Mouse (Mus musculus) forebrain, postnatal 0 days (tissue): Measurements from ENCODE around the gene Asf1a. TPM values are rescaled to one million over a fixed set of nuclear protein-coding genes. Genes with fewer than 3 reads are reported as not detected.
"Not testable (repeated sequence)": the region's sequence is repeated elsewhere in the genome, so short reads cannot be mapped to it uniquely, and the experiment has no call there.

Source experiments
- ATAC-seq: fragments of 200-750 bp; cut with Nextera tagmentation; 2 replicates; pipeline ENCODE4 v1.8.0; 2017; ENCODE audit warnings: mild to moderate bottlenecking, moderate library complexity
- DNase-seq: peaks from one replicate; pipeline ENCODE4 v3.0.0-alpha.2; 2015
- H3K27ac ChIP-seq: fragments of 300-500 bp; sonication (generic); 2 replicates; pipeline ENCODE4 v1.5.1; 2014; ENCODE audit warnings: low read depth, mild to moderate bottlenecking, antibody characterized with exemption, low read length, moderate library complexity, mixed read lengths
- H3K27me3 ChIP-seq: fragments of 300-500 bp; sonication (generic); 2 replicates; pipeline ENCODE4 v1.6.1; 2014; ENCODE audit warnings: mild to moderate bottlenecking, low read length, mixed read lengths; ENCODE audit not compliant: insufficient read depth
- H3K36me3 ChIP-seq: fragments of 300-500 bp; sonication (generic); 2 replicates; pipeline ENCODE4 v1.6.1; 2014; ENCODE audit warnings: mild to moderate bottlenecking, moderate library complexity; ENCODE audit not compliant: insufficient read depth
- H3K4me1 ChIP-seq: fragments of 300-500 bp; sonication (generic); 2 replicates; pipeline ENCODE4 v1.6.1; 2014; ENCODE audit warnings: antibody characterized with exemption; ENCODE audit not compliant: insufficient read depth
- H3K4me2 ChIP-seq: fragments of 300-500 bp; sonication (generic); 2 replicates; pipeline ENCODE4 v1.6.1; 2014; ENCODE audit warnings: low read depth, mild to moderate bottlenecking, moderate library complexity
- H3K4me3 ChIP-seq: fragments of 300-500 bp; sonication (generic); 2 replicates; pipeline ENCODE4 v1.5.1; 2014; ENCODE audit warnings: low read depth, low read length, mixed read lengths
- H3K9ac ChIP-seq: fragments of 300-500 bp; sonication (generic); 2 replicates; pipeline ENCODE4 v1.6.1; 2014; ENCODE audit warnings: mild to moderate bottlenecking
- H3K9me3 ChIP-seq: fragments of 300-500 bp; sonication (generic); 2 replicates; pipeline ENCODE4 v1.6.1; 2016; ENCODE audit warnings: low read length
- CTCF ChIP-seq: sonication (generic); IDR thresholded peaks from 2 replicates; pipeline ENCODE4 v1.5.1; 2016; ENCODE audit warnings: antibody characterized with exemption, control low read depth, low read depth
- WGBS: fragments of 180-500 bp; shearing (Covaris S2); extraction: QIAGEN DNeasy Blood & Tissue Kit; methylation state at CpG from one replicate; pipeline ENCODE4 v1.1.7; 2014; 5-methylcytosine and 5-hydroxymethylcytosine counted together
- polyA plus RNA-seq: library from polyadenylated mRNA; unstranded; fragments of >200 nt; fragmentation: Nextera tagmentation; extraction: Ambion mirVana; gene quantifications from 2 replicates; pipeline ENCODE4 v1.2.1, GENCODE M21; 2015
- total RNA-seq: library from RNA; depleted of rRNA; stranded (reverse); fragments of >200 nt; gene quantifications from 2 replicates; pipeline ENCODE4 v1.2.3, GENCODE M21; 2014

Asf1a gene
- total and polyA plus RNA-seq, 2 experiments from 2014 or later, result 40.6 to 62.1 TPM

DNA sequence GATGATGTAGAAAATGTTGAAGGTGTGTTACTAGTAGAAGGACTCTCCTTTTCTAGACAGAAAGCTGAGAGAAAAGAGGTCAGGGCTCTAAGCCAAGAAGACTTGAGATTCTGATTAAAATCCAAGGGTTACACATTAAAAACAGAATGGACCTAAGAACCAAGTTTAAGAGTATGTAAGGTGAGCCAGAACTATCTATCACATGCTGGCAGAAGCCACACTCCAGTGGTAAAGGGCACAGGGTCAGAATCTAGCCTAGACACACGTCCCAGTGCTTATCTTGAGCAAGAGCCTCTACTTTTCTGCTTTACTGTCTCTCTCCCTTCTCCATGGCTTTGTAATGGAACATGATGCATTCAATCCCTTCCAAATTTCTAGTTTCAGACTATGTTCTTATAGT, 17.4 kb downstream of the Asf1a start:
- DNase-seq (no peak), ATAC-seq (no peak)
- no peak overlapping the region for H3K4me3 ChIP-seq
- H3K9ac ChIP-seq, result no peak overlapping the region
- TF ChIP-seq CTCF, result no peak
- WGBS, result 90% methylated on average over 1 of the region's 1 CpGs
- H3K27ac ChIP-seq, result no peak overlapping the region
- H3K9me3 ChIP-seq, result no peaks in the 10 kb centered on the region
- no peak overlapping the region for H3K4me2 ChIP-seq
- no peaks in the 10 kb centered on the region for H3K4me1 ChIP-seq
- no peaks in the 10 kb centered on the region for H3K27me3 ChIP-seq
- H3K36me3 ChIP-seq, result peaks cover 21% of the 10 kb centered on the region

DNA sequence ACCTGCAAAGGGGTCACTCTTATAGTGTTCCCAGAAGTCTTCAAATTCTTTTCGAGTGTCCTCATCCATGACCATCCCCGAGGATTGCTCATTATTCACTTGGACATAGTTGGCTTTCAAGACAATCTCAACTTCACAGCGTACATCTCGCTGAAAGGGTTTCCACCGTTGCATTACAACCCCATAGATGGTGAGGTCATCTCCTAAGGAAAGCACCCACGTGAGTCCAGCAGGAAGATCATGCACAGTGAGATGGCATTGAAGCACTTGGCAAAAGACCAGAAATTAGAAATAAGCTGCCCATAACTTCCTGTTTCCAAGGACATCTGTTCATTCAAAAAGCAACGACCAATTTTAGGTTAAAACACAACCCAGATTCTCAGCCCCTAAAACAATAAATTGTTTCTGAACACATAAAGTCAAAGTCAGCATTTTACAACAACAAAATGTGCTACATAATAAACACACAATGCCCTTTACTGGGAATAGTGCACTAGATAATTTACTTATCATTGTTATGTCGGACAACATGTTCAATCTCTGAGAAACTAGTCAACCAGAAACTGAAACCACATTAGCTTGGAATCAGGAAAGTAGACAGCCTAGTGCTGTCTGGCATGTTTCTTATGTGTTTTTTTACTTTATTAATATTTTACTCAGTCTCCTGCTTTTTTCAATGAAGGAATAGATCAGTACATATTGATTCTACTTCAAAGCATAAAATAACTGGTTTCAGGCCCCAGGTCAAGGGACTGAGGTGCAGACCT, 19.5 kb downstream of the Asf1a start:
- H3K27ac ChIP-seq, result no peak overlapping the region
- ATAC-seq (no peak), DNase-seq (no peak)
- H3K9ac ChIP-seq, result no peak overlapping the region
- no peak overlapping the region for H3K4me2 ChIP-seq
- H3K4me1 ChIP-seq, result no peaks in the 10 kb centered on the region
- H3K36me3 ChIP-seq, result peaks cover 10% of the 10 kb centered on the region; the same call in 1 of the 2 replicates
- TF ChIP-seq CTCF, result no peak
- H3K9me3 ChIP-seq, result no peaks in the 10 kb centered on the region
- no peak overlapping the region for H3K4me3 ChIP-seq
- 82% methylated on average over 8 of the region's 8 CpGs for WGBS
- H3K27me3 ChIP-seq, result no peaks in the 10 kb centered on the region

- Histone ChIP-seq H3K9ac (peak overlapping the region; percentile 62), H3K4me2 (peak overlapping the region; percentile 53), H3K9me3 (no peaks in the 10 kb centered on the region), H3K27ac (peak overlapping the region; percentile 85), H3K4me3 (peak overlapping the region; percentile 93), H3K36me3 (no peaks in the 10 kb centered on the region), H3K4me1 (no peaks in the 10 kb centered on the region), H3K27me3 (no peaks in the 10 kb centered on the region)
- DNase-seq, result peak; percentile 94
- TF ChIP-seq CTCF, result peak; percentile 63
- peak; percentile 83 for ATAC-seq
- WGBS, result under 1% methylated on average over 66 of the region's 67 CpGs
These were observed 32.8 kb downstream of the Asf1a start for GRCm38 (mm10) chr10:53629247-53629917.

DNA sequence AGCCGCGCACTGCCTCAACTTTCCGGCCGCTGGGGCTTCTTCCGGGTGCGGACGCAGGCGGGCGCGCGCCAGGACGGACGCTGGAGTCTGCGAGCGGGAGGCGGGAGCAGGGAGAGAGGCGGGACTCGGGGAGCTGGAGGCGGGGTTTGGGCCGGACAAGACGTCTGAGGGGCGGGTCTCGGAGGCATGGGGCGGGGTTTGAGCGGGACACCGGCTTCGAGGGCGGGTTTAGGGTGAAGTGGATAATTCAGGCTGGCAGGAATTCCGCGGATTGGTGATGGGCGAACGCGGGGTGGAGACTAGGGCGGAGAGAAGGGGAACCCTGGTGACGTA, 33.3 kb downstream of the Asf1a start:
- Histone ChIP-seq H3K27me3 (no peaks in the 10 kb centered on the region), H3K36me3 (no peaks in the 10 kb centered on the region), H3K4me1 (no peaks in the 10 kb centered on the region), H3K9ac (peak overlapping the region; percentile 62), H3K4me3 (peak overlapping the region; percentile 93), H3K9me3 (no peaks in the 10 kb centered on the region), H3K4me2 (peak overlapping the region; percentile 53), H3K27ac (peak overlapping the region; percentile 85)
- WGBS, result 3% methylated on average over 35 of the region's 35 CpGs
- ATAC-seq (peak; percentile 95), DNase-seq (peak; percentile 96)
- no peak for TF ChIP-seq CTCF

GRCm38 (mm10) chr10:53630339-53630738, 33.8 kb downstream of the Asf1a start, which contains the start of gene Mcm9:
Gene Mcm9, minus strand, starts transcription at chr10:53630439.
- H3K4me3 ChIP-seq, result peak within 1 kb of the TSS; percentile 93
- H3K9ac ChIP-seq, result peak within 1 kb of the TSS; percentile 62
- H3K27ac ChIP-seq, result peak within 1 kb of the TSS; percentile 85
- not testable (repeated sequence) for DNase-seq, H3K9me3 ChIP-seq, H3K36me3 ChIP-seq, H3K27me3 ChIP-seq, H3K4me1 ChIP-seq, ATAC-seq
- peak within 1 kb of the TSS; percentile 53 for H3K4me2 ChIP-seq
- WGBS, result 56% methylated on average over 10 of the region's 10 CpGs

DNA sequence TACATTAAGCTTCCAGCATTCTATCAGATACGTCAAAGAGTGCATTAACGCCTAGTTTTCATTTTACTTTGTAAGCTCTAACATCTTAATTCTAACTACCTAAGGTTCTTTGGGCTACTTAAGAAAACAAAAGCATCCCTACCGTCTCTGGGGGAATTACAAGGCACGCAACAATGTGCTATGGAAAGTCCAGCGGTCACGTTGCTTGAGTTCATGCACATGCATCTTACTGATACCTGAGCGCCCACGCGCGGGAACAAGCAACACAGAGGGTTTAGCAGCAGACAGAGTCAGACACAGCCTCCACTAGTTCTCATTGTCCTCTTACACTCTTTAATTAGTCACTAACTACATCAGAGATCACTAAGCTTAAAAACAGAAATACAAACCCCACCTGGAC, 37.6 kb downstream of the Asf1a start:
- ATAC-seq (no peak), DNase-seq (no peak)
- Histone ChIP-seq H3K27ac (no peak overlapping the region), H3K27me3 (no peaks in the 10 kb centered on the region), H3K9ac (no peak overlapping the region), H3K4me2 (no peak overlapping the region), H3K9me3 (no peaks in the 10 kb centered on the region), H3K36me3 (no peaks in the 10 kb centered on the region), H3K4me1 (no peaks in the 10 kb centered on the region), H3K4me3 (no peak overlapping the region)
- 70% methylated on average over 10 of the region's 10 CpGs for WGBS
- no peak for TF ChIP-seq CTCF

DNA sequence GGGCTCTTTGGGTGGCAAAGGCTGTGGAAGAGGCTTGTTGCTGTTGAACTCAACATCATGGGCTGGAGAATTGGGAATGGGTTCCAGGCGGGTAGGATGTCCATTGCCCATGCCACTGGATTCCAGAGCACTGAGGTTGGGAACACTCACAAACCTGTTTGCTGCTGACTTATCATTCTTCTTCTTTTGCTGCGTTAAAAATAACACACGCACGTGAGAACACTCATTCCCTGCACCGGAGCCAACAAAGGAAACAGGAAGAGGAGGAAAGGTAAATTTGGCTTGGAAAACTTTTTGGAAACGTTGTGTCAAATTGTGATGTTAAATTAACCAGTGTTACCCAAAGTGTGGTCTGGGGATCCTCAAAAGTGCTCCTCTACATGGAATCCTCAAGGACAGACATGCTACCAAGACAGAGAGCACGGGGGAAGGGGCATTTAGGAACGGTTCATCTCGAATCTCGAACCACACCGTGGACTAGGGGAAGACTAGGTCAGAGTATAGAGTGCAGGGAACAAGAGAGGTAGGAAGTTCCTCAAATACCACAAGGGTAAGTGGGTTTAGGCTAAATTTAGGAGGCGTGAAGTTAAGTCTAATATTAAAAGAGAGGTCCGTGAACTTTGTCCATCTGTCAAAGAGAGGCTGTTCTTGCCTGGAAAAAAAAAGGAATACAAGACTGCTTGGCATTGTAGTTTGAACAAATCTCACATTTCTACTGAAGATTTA, 38.9 kb downstream of the Asf1a start:
- H3K27ac ChIP-seq, result no peak overlapping the region
- no peak overlapping the region for H3K4me3 ChIP-seq
- no peaks in the 10 kb centered on the region for H3K27me3 ChIP-seq
- H3K9me3 ChIP-seq, result no peaks in the 10 kb centered on the region
- H3K4me2 ChIP-seq, result no peak overlapping the region
- ATAC-seq, result no peak
- DNase-seq, result no peak
- TF ChIP-seq CTCF, result no peak
- H3K9ac ChIP-seq, result no peak overlapping the region
- H3K36me3 ChIP-seq, result no peaks in the 10 kb centered on the region
- H3K4me1 ChIP-seq, result no peaks in the 10 kb centered on the region
- 89% methylated on average over 13 of the region's 13 CpGs for WGBS
